Mouse (Mus musculus): ENCODE results near the gene Sorl1.

DNA sequence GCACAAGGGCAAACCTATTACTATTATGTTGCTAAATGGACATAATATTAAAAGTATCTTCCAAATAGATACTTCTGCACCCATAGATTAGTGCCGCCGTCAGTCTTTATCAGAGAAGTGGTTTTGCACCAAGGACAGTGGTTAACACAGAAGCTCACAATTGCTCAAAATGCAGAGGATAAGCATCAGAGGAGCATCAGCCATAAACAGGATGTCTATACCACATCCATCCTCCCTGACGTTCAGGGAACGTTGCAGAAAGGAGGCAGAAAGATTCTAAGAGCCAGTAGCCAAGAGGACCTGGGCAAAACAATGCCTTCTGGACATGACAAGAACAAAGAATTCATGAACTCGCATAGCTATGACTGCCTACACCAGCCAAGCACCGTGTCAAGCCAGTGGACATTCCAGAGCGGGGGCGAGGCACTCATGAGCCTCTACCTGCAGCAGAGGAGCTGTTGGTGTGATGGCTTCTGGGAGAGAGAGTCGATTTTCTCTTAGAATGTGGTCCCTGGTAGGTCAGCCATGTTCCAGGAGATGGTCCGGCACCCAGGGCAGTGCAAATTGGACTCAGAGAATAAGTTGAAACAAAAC lies 47.7 kb downstream of the Sorl1 start:
- TF ChIP-seq CTCF (IDR thresholded peaks at IDR 0.05; ENCODE audit: extremely low read depth, insufficient read depth, low read length), result no peak
- no peak for TF ChIP-seq POLR2A (IDR thresholded peaks at IDR 0.05; ENCODE audit: extremely low read depth, insufficient read depth, low read length)
